Mouse (Mus musculus): Measurements from ENCODE around the gene Chrm4. TPM values are rescaled to one million over a fixed set of nuclear protein-coding genes. Genes with fewer than 3 reads are reported as not detected.

Chrm4 gene
- total RNA-seq, 2 experiments from 2014 or later, result not detected

DNA sequence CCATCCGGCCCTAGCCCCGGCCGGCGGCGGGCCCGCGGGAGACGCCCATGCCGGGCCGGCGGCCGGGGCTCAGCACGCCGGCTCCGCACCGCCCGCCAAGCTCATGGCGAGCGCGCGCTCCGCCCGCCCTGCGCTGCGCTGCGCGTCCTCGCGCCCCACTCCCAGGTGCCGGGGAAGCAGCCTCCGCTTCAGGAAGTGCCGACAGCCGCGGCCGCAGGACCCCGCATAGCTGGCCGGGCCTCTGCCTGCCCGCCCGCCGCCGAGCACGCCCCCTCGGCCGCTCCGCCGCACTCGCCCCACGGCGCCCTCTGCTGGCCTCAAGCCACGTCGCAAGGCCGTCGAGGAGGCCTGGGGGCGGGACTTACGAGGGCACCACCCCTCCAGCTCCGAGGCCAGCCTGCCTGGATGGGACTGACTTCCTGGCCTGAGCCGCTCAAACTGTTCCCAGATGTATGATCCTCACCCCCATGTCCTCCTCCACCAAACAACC, 36.4 kb downstream of the Chrm4 start:
- peak; percentile 97 for DNase-seq

DNA sequence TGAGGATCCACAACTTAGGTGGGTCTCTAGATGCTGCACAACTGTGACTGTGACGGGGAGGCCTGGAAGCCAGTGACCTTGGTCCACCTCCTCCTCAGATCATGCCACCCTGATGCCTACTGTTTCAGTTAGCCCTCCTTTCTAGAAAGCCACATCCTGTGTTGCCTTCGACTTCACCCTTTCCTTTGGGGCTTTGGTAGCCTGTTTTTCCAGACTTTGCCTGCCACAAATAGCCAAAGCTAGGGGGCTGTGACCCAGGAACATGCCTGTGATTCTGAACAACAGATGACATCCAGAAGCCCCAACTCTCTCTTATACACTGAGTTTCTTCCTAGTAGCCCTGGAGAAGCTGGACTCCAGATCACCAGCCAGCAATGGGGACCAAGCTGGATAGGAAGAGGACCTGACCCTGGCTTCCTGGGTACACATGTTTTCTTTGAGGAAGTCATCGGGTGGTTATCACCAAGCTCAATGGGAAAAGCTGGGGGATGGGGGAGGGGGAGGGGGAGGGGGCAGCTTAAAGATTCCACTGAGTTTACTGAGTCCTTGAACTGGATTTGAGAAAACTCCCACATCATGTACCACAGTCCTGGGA, 37.7 kb downstream of the Chrm4 start:
- DNase-seq, result no peak

DNA sequence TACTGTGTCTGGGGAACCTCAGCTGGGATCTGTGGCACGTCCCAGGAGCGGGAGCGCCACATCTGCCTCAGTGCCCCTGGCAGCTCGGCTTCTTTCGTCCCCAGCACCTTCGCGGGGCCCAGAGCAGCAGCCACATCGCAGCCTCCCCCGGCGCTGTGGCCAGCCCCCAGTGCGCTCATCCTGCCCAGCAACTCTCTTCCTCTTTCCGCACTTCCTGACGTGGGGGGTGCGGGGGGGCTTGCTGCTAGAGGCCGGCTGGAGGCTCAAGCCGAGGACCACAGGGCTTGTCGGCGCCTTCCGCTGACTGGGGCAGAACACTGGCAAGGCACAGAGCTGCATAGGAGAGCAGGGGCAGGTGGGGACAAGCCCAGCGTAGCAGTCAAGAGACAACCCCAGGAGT, 38.4 kb downstream of the Chrm4 start:
- DNase-seq, result peak; percentile 78 to 91

DNA sequence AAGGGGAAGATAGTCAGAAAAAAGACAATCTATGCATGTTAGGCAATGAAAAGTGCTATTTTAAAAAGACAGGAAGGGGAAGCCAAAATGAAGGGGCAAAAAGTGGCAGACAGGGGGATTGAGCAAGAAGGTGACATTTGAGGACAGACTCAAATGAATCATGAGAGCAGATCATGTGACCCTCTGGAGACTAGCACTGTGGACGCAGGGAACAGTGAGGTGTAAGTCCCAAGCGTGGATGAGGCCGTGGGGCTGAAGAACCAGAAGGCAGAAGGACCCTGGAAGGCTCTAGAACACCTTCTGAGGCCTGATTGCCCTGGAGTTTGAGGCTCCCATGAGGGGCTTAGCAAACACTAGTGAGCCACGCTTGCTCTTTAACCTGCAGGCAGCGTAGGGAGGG, 39.3 kb downstream of the Chrm4 start:
- no peak for DNase-seq

DNA sequence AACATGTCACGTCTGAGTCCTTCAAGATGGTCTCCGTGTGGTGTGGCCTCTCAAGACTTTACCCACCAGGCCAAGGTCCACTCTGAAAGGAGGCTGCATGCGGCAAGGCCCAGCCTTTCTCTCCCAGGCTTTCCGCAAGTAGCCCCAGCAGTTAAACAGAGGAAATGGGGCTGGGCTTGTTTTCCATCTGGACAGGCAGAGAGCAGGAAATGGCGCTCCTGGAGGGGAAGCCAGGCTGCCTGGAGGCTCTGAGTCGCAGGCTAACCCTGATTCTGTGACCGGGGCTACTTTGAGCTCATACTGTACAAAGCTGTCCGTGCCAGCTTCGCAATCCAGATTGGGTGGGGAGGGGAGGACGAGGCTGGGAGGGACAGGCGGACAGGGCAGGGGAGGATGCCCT, 40.9 kb downstream of the Chrm4 start:
- peak; percentile 70 to 81 for DNase-seq

DNA sequence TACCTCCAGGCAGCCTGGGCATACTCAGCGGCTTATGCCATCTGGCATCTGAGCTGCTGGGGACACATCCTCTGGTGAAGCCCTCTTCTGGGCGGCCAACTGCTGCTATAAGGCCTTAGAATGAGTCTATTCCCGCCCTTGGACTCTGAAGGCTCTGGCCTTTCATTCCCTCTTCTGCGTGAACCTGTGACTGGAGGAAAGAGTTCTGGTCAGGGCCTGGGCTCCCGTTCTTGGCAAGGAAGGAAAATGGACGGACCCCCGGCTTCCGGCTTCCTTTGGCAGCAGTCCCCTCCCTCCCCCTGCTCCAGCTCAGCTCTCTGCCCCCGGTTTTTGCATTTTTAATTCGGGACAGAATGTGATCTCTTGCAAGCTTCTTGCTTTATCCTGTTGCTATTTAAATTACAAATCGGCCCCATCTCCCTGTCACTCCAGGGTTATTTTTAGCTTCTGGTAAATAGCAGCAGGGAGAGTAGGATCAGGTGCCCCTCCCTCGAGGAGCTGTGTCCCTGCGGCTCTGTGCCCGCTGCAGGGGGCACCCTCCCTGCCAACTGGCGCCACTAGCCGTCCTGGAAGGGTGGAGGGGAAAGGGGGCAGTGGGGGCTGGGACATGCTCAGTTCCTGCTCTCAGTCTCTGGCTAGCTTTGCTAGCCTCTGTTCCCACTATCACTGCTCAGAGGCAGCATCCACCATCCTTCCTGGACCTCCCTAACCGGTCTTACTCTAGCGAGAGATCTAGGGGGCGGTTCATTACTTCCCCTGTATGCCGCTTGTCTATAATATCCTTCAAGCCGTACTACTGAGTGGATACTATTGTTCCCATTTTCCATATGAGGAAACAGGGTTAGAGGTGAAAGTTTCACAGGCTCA, 44.4 kb downstream of the Chrm4 start:
- DNase-seq, result peak; percentile 70 to 81

DNA sequence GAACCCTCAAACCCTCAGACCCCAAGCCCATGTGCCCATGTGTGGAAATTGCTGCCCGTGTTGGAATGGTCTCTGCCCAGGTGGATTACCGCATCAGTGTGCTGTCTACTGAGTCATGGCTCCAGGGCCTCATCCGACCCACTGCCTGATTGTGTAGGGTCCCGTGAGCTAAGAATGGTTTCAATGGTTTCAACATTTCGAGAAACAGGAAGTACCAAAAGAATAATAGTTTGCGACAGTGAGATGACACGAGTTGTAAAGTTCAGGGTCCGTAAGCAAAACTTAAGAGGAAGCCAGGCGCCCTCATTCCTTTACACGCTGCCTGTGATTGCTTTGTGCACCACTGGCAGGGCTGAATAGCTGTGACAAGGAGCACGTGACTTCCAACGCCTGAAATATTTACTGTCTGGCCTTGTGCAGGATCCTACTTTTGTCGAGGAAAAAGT, 45.1 kb downstream of the Chrm4 start:
- peak in 1 of 2 experiments; percentile 40 for DNase-seq

DNA sequence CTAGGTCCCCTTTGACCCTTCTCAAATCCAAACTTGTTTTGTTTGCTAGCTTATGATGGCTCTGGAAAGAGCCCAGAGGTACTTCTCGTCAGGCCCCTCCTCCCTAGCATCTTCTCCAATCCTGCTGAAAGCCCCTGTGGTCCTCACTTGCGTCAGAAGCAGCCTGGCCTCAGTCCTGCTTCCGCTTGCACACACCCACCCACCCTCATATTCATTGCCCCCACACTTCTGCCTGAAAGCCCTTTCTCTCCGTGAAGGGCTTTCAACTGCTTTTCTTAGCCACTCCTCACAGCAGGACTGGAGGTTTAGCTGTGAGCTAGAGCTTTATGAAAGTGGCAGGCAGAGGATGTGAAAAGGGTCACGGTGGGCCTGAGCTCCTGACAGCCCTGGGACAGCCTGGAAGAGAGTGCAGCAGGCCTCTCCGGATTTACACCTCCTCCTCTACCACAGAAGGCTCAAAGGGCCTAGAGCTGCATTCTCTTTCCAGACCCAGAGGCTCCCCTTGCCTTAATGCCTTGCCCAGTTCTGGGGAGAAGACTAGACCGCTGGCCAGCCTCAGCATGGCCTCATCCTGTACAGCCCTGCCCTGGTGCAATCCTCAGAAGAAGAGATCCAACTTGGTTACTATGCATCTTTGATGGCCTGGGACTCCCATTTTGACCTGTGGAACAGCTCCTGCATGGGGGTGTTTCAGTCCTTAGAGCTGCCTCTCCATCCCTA, 46.5 kb downstream of the Chrm4 start:
- no peak for DNase-seq

DNA sequence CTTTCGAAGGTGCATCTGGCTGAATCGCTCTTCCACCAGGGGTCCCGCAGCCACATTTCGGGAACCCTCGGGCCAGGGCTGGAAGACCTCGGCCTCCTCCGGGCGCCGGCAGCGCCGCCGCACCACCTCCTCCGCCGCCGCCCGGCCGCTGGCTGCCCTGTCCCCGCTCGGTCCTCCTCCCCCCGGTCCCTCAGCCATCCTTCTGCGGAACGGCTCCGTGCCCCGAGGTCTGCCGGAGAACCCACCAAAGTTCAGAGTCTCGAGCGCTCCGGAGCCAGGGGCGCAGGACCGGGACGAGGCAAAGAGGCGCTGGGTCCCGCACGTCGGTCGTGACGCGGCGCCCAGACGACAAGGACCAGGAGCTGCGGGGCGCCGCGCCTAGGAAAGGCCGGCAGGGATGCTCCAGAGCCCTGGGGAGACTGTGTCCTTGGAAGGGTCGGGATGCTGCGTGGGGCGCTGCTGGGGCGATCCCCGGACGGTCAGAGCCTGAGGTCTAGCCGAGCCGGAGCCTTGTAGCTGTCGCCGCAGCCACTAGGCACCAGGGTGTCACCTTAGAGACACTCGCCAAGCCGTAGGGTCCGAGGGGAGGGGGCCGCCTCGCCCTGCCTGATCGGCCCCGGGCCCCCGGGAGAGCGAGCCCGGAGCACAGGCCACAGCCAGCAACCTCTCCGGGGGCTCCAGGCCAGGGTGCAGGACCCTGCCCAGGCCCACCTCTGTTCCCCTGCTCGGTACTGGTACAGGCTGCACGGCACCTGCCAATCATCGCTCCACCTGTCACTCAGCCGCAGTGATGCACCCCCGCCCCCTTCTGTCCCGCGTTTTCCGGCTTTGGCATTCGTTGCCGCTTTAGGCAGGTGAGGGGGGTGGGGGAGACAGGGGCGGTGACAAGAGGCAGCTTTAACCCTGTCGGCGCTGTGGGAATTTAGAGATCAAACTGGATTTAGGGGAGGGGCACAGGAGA, 48.8 kb downstream of the Chrm4 start, which contains the start of gene Dgkz:
TSS of gene Dgkz (minus strand) at position 284 of the 961 bp plus-strand sequence.
- DNase-seq, result no peak

DNA sequence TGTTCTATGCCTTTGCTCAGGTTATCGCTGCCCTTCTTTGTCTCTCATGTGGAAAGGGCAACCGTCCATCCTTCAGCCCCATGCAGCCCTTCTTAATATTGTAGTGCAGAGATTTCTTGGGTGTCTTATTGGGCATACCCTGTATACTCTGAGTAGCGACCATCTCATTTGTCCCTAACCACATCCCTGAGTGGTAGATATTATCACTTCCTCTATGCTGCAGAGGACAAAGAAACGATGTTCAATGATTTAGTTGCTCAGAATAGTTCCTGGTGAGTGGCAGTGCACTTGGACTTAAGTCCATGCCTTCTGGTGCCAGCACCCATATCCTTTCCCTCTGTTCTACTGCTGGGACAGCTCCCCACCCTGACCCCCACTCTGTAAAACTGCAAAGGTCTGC, 50.9 kb downstream of the Chrm4 start:
- no peak for DNase-seq

Small RNA genes within 50 kb of the gene (microRNA-seq; reads per million reads assigned to microRNA genes)
- 0.38 to 1.1 reads per million in 2 experiments for gene Mir6999

Other genes with a start within 250 kb of the Chrm4 start
- 10 to 100 TPM; 49.7 to 53.9 TPM for gene Atg13, start 216.7 kb upstream of the Chrm4 start, total RNA-seq (2021)
- 1 to 10 TPM; 8.0 to 8.4 TPM for gene Harbi1, start 216.4 kb upstream of the Chrm4 start, total RNA-seq (2021)
- 10 to 100 TPM; 14.5 to 16.6 TPM for gene Ambra1, start 197.1 kb upstream of the Chrm4 start, total RNA-seq (2021)
- 1 to 10 TPM; 2.3 to 2.9 TPM for gene Mdk, start 5.0 kb downstream of the Chrm4 start, total RNA-seq (2021)
- gene Gm9821, start 18.5 kb downstream of the Chrm4 start, total RNA-seq (2021), result not detected
- gene Dgkz, start 48.6 kb downstream of the Chrm4 start, total RNA-seq (2021), result 10 to 100 TPM; 33.8 to 35.9 TPM
- 1 to 10 TPM; 4.3 to 6.5 TPM for gene Creb3l1, start 97.3 kb downstream of the Chrm4 start, total RNA-seq (2021)
- gene Phf21a, start 165.9 kb downstream of the Chrm4 start, total RNA-seq (2021), result 10 to 100 TPM; 23.8 to 25.3 TPM

All from heart, adult 18-20 months (tissue).